Mouse (Mus musculus) limb, embryonic 10.5 days (tissue): ENCODE measurements at regions not wholly inside any gene's neighbourhood (a gene's known extent, or its start where the extent isn't known, plus 50 kb on each side); places are given as distances from the start of the nearest gene placed in this dataset.
"Not testable (repeated sequence)": the region's sequence is repeated elsewhere in the genome, so short reads cannot be mapped to it uniquely, and the experiment has no call there.

ENCODE experiments used
- DNase-seq: peaks from one replicate; pipeline ENCODE4 v3.0.0-alpha.2; 2017; ENCODE audit warnings: low spot score
- H3K27ac ChIP-seq: fragments of 300-500 bp; sonication (generic); 2 replicates; pipeline ENCODE4 v1.5.1; 2016; ENCODE audit warnings: mild to moderate bottlenecking
- H3K27me3 ChIP-seq: fragments of 300-500 bp; sonication (generic); 2 replicates; pipeline ENCODE4 v1.6.1; 2016; ENCODE audit warnings: low read depth, mild to moderate bottlenecking; ENCODE audit not compliant: poor library complexity, severe bottlenecking
- H3K36me3 ChIP-seq: fragments of 300-500 bp; sonication (generic); 2 replicates; pipeline ENCODE4 v1.6.1; 2016; ENCODE audit warnings: mild to moderate bottlenecking, moderate library complexity
- H3K4me1 ChIP-seq: fragments of 300-500 bp; sonication (generic); 2 replicates; pipeline ENCODE4 v1.6.1; 2016
- H3K4me3 ChIP-seq: fragments of 300-500 bp; sonication (generic); 2 replicates; pipeline ENCODE4 v1.5.1; 2016; ENCODE audit warnings: mild to moderate bottlenecking, moderate library complexity
- H3K9me3 ChIP-seq: fragments of 300-500 bp; sonication (generic); replicated peaks from 2 replicates; pipeline ENCODE4 v1.6.1; 2016; ENCODE audit warnings: mild to moderate bottlenecking
- WGBS: fragments of 180-500 bp; shearing (Covaris S2); methylation state at CpG from one replicate; pipeline ENCODE4 v1.1.7; 2016; 5-methylcytosine and 5-hydroxymethylcytosine counted together

GRCm38 (mm10) chr12:107184426-107184825 lies 304.0 kb upstream of the 3110018I06Rik start:
- Histone ChIP-seq H3K27me3 (peaks cover 12% of the 10 kb centered on the region; the same call in 1 of the 2 replicates), H3K4me3 (no peak overlapping the region), H3K27ac (no peak overlapping the region), H3K9me3 (no peaks in the 10 kb centered on the region), H3K4me1 (peaks cover 7% of the 10 kb centered on the region; the same call in 1 of the 2 replicates), H3K36me3 (no peaks in the 10 kb centered on the region)
- 79% methylated on average over 3 of the region's 3 CpGs for whole genome bisulfite sequencing
- DNase-seq = no peak

DNA sequence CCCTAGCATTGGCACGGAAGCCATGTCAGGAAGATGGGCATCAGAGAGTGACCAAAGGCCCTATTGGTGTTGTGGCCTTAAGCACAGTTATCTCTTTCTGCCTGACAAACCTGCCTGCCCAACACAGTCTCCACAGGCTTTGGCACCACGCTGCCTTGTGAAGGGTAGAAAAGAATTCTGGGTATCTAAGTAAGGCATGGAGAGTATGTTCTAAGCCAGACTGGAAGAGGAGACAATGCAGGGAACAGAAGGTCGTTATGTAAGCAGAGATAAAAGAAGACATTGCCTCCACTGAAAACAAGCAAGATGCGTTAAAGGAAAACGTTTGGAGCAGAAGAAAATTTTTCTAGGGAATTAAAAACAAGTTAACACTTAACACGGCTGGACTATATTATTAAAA lies 302.1 kb upstream of the 3110018I06Rik start:
- H3K4me3 ChIP-seq = no peak overlapping the region
- no peaks in the 10 kb centered on the region for H3K36me3 ChIP-seq
- H3K9me3 ChIP-seq = no peaks in the 10 kb centered on the region
- 85% methylated on average over 6 of the region's 6 CpGs for WGBS
- peaks cover 12% of the 10 kb centered on the region; the same call in 1 of the 2 replicates for H3K27me3 ChIP-seq
- no peak overlapping the region for H3K27ac ChIP-seq
- H3K4me1 ChIP-seq = peaks cover 7% of the 10 kb centered on the region; the same call in 1 of the 2 replicates
- DNase-seq = no peak

- no peak for DNase-seq
- H3K4me3 ChIP-seq = no peak overlapping the region
- peaks cover 12% of the 10 kb centered on the region; the same call in 1 of the 2 replicates for H3K27me3 ChIP-seq
- 75% methylated on average over 5 of the region's 5 CpGs for WGBS
- peaks cover 7% of the 10 kb centered on the region; the same call in 1 of the 2 replicates for H3K4me1 ChIP-seq
- H3K9me3 ChIP-seq = no peaks in the 10 kb centered on the region
- H3K36me3 ChIP-seq = no peaks in the 10 kb centered on the region
- no peak overlapping the region for H3K27ac ChIP-seq
Measured at GRCm38 (mm10) chr12:107188055-107188454, 300.4 kb upstream of the 3110018I06Rik start.

- H3K4me3 ChIP-seq = no peak overlapping the region
- H3K4me1 ChIP-seq = 0 out of 2 replicates have a peak, but pooled peaks cover 4% of the 10 kb centered on the region
- H3K36me3 ChIP-seq = no peaks in the 10 kb centered on the region
- 88% methylated on average over 2 of the region's 2 CpGs for WGBS
- H3K27ac ChIP-seq = no peak overlapping the region
- no peak for DNase-seq
- no peaks in the 10 kb centered on the region for H3K9me3 ChIP-seq
- no peaks in the 10 kb centered on the region for H3K27me3 ChIP-seq
Measured at GRCm38 (mm10) chr12:107198389-107199018, 289.9 kb upstream of the 3110018I06Rik start.

DNA sequence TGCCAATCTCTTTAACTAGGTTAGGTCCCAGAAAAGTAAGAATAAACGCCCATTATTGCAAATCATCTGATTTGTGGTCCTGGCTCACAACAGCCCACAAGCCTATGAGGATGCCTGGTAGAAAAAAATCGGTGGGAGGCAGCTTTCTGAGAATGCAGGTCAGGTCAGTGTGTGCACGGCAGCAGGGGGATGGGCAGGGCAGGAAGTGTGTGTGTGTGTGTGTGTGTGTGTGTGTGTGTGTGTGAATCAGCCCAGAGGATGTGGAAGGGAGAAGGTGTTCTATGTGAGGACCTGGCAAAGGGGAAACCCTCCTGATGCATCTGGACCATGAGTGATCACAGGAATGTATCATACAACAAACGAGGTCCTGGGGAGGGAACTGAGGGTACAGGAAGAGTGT lies 287.5 kb upstream of the 3110018I06Rik start:
- 77% methylated on average over 4 of the region's 4 CpGs for WGBS
- H3K4me3 ChIP-seq = no peak overlapping the region
- H3K27me3 ChIP-seq = no peaks in the 10 kb centered on the region
- H3K27ac ChIP-seq = no peak overlapping the region
- no peak for DNase-seq
- H3K4me1 ChIP-seq = 0 out of 2 replicates have a peak, but pooled peaks cover 4% of the 10 kb centered on the region
- no peaks in the 10 kb centered on the region for H3K9me3 ChIP-seq
- H3K36me3 ChIP-seq = no peaks in the 10 kb centered on the region

GRCm38 (mm10) chr12:107208826-107209225 lies 279.6 kb upstream of the 3110018I06Rik start:
- not testable (repeated sequence) for H3K4me1 ChIP-seq, DNase-seq, H3K27me3 ChIP-seq, H3K9me3 ChIP-seq, H3K36me3 ChIP-seq, H3K4me3 ChIP-seq, H3K27ac ChIP-seq
- WGBS = 69% methylated on average over 6 of the region's 6 CpGs

DNA sequence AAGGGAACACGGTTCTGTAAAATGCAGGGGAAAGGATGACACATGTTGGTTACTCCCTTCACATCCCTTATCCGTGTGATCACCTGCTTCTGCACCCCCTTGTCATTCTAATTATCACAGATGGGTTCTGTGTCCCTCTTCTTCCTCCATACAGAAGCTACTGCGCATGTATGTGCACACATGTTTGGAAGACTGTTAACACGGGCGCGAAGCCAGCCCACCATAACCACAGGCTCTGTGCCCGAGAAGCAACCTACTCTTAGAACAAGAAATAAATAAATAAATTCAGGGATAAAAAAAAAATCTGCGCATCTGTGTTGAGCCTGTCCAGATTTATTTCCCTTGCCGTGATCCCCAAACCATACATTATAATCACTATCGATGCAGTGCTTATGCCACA lies 275.6 kb upstream of the 3110018I06Rik start:
- Histone ChIP-seq H3K4me1 (peaks cover 4% of the 10 kb centered on the region), H3K27me3 (no peaks in the 10 kb centered on the region; the same call in 1 of the 2 replicates), H3K36me3 (no peaks in the 10 kb centered on the region), H3K4me3 (no peak overlapping the region), H3K9me3 (no peaks in the 10 kb centered on the region), H3K27ac (no peak overlapping the region)
- DNase-seq = no peak
- 95% methylated on average over 10 of the region's 10 CpGs for WGBS

DNA sequence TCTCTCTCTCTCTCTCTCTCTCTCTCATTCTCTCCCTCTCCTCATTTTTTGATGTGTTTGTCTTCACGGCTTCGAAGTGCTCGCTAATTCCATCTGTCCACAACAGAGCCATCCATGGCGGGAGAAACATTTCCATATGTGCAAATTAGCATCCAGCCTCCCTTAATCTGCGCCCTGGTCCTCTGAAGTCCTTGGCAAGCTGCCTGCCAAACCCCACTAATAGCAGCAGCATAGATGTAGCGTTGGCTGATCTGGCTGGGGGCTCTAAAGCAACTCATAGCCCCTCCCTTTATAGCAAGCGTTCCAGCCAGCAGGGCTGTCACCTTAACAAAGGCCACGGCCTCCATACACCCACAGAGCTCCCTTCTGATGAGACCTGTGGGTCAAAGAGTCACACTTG lies 272.3 kb upstream of the 3110018I06Rik start:
- DNase-seq = no peak
- Histone ChIP-seq H3K27ac (no peak overlapping the region), H3K27me3 (no peaks in the 10 kb centered on the region; the same call in 1 of the 2 replicates), H3K36me3 (no peaks in the 10 kb centered on the region), H3K4me1 (no peaks in the 10 kb centered on the region), H3K9me3 (no peaks in the 10 kb centered on the region), H3K4me3 (no peak overlapping the region)
- 58% methylated on average over 8 of the region's 8 CpGs for WGBS

GRCm38 (mm10) chr12:107221276-107221970 lies 267.0 kb upstream of the 3110018I06Rik start:
- H3K4me1 ChIP-seq = peaks cover 8% of the 10 kb centered on the region; the same call in 1 of the 2 replicates
- H3K27me3 ChIP-seq = no peaks in the 10 kb centered on the region
- WGBS = 82% methylated on average over 7 of the region's 7 CpGs
- no peak overlapping the region for H3K27ac ChIP-seq
- DNase-seq = no peak
- no peak overlapping the region for H3K4me3 ChIP-seq
- H3K36me3 ChIP-seq = no peaks in the 10 kb centered on the region
- no peaks in the 10 kb centered on the region for H3K9me3 ChIP-seq

GRCm38 (mm10) chr12:107222106-107222505 lies 266.3 kb upstream of the 3110018I06Rik start:
- 0 out of 2 replicates have a peak overlapping the region, but pooled peaks have one; percentile 34 for H3K27ac ChIP-seq
- no peak for DNase-seq

GRCm38 (mm10) chr12:107230097-107230496 lies 258.3 kb upstream of the 3110018I06Rik start:
- H3K36me3 ChIP-seq = no peaks in the 10 kb centered on the region
- DNase-seq = no peak
- WGBS = 92% methylated on average over 3 of the region's 3 CpGs
- no peak overlapping the region for H3K4me3 ChIP-seq
- H3K27me3 ChIP-seq = no peaks in the 10 kb centered on the region
- no peaks in the 10 kb centered on the region for H3K4me1 ChIP-seq
- H3K9me3 ChIP-seq = no peaks in the 10 kb centered on the region
- H3K27ac ChIP-seq = no peak overlapping the region

More at GRCm38 (mm10) chr12:107222106-107222505, 266.3 kb upstream of the 3110018I06Rik start:
- peaks cover 8% of the 10 kb centered on the region; the same call in 1 of the 2 replicates for H3K4me1 ChIP-seq
- H3K36me3 ChIP-seq = no peaks in the 10 kb centered on the region
- WGBS = 78% methylated on average over 7 of the region's 7 CpGs
- no peak overlapping the region for H3K4me3 ChIP-seq
- H3K9me3 ChIP-seq = no peaks in the 10 kb centered on the region
- H3K27me3 ChIP-seq = no peaks in the 10 kb centered on the region

GRCm38 (mm10) chr12:107231629-107232028 lies 256.8 kb upstream of the 3110018I06Rik start:
- Histone ChIP-seq H3K27me3 (no peaks in the 10 kb centered on the region), H3K36me3 (no peaks in the 10 kb centered on the region), H3K4me1 (no peaks in the 10 kb centered on the region), H3K9me3 (no peaks in the 10 kb centered on the region), H3K4me3 (no peak overlapping the region), H3K27ac (no peak overlapping the region)
- no peak for DNase-seq
- 38% methylated on average over 1 of the region's 1 CpGs for WGBS

- Histone ChIP-seq H3K27me3 (no peaks in the 10 kb centered on the region), H3K9me3 (no peaks in the 10 kb centered on the region), H3K4me3 (no peak overlapping the region), H3K36me3 (no peaks in the 10 kb centered on the region), H3K27ac (no peak overlapping the region), H3K4me1 (0 out of 2 replicates have a peak, but pooled peaks cover 7% of the 10 kb centered on the region)
- DNase-seq = no peak
- WGBS = 92% methylated on average over 9 of the region's 9 CpGs
Measured at GRCm38 (mm10) chr12:107250747-107251470, 237.5 kb upstream of the 3110018I06Rik start.
